Mouse (Mus musculus): ENCODE measurements around the gene Cdh23. TPM values are rescaled to one million over a fixed set of nuclear protein-coding genes. Genes with fewer than 3 reads are reported as not detected.

The Cdh23 gene
- polyA plus RNA-seq, 1 experiment from 2014 or later, result 0.25 TPM

DNA sequence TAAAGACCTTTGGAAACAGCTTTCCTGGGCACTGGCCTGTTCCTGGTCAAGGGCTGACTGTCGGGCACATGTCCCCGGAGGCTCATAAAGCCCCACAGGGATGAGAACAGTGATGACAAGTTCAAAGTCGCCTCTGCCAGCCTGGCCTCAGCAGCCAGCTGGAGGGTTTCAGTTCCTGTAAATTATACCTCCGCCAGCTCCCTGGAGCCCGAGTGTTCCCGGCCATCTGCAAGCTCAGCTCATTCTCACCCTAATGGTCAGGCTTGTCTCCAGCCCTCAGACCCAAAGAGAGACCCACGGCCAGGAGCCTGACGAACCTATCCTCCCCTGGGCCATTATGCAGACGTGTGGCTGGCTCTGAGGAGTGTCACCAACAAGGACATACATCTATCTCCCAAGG is 57.0 kb downstream of the Cdh23 start:
- Histone ChIP-seq H3K4me2 (no peak overlapping the region), H3K9me3 (replicated peaks) (no peaks in the 10 kb centered on the region), H3K4me1 (replicated peaks) (no peaks in the 10 kb centered on the region), H3K27me3 (no peaks in the 10 kb centered on the region), H3K9ac (no peak overlapping the region), H3K27ac (replicated peaks) (no peak overlapping the region), H3K36me3 (replicated peaks) (no peaks in the 10 kb centered on the region), H3K4me3 (replicated peaks) (no peak overlapping the region)
- 52% methylated on average over 9 of the region's 9 CpGs for WGBS (ENCODE audit: insufficient replicate concordance)
- ATAC-seq (ENCODE audit: insufficient read depth), result no peak

DNA sequence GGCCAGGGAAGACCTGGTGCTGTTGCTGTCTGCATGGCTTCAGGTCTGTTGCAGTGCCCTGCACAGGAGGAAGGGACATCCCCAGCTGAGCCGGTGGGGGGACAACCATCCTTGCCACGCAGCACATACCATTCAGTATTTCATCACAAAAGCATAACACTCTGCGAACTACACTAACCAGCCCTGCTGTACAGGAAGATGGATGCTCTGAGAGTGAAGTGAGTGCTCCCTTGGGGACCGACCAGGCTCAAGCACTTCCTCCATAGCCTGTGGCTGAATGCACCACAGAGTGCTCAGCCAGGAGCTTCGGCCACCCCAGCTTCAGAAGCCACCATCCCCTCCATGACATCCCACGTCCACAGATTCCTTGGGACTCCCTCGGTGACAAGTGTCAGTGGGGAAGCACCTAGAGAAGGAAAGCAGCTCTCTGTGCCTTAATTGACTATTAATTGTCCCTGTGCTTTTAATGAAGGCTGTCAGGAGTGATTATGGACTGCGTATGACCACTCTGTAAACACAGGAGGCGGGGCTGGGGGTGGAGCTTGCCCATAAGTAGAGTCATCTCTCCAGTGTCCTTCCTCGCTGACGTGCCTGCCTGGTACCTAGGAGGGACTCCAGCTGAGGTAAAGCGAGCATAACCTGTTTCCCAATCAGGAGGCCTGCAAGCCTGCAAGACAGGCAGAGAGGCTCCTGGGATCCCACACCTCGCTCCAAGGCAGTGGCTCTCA is 60.6 kb downstream of the Cdh23 start:
- no peaks in the 10 kb centered on the region for H3K27me3 ChIP-seq
- H3K9ac ChIP-seq, result no peak overlapping the region
- 24% methylated on average over 13 of the region's 13 CpGs for WGBS (ENCODE audit: insufficient replicate concordance)
- H3K4me2 ChIP-seq, result no peak overlapping the region
- no peaks in the 10 kb centered on the region for H3K4me1 ChIP-seq (replicated peaks)
- H3K4me3 ChIP-seq (replicated peaks), result no peak overlapping the region
- no peak overlapping the region for H3K27ac ChIP-seq (replicated peaks)
- H3K9me3 ChIP-seq (replicated peaks), result no peaks in the 10 kb centered on the region
- H3K36me3 ChIP-seq (replicated peaks), result no peaks in the 10 kb centered on the region
- ATAC-seq (ENCODE audit: insufficient read depth), result no peak

DNA sequence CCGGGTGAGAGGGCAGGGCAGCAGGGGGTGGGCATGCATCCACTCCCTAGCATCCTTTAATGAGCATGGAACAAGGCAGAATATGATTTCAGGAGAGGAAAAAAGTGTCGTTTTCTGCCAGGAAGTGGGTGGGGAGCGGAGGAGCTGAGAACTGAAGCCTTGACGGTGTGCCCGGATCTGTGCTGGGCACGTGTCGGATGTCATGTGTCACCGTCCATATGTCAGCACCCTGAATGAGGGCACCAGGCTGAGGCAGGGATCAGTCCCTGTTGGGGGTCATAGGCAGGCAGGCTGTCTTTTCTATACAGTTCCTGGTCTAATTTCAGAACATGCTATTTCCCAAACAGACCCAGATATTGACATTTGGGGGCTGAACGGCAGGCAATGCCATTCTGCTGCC is 61.9 kb downstream of the Cdh23 start:
- no peaks in the 10 kb centered on the region for H3K9me3 ChIP-seq (replicated peaks)
- 61% methylated on average over 9 of the region's 9 CpGs for WGBS (ENCODE audit: insufficient replicate concordance)

DNA sequence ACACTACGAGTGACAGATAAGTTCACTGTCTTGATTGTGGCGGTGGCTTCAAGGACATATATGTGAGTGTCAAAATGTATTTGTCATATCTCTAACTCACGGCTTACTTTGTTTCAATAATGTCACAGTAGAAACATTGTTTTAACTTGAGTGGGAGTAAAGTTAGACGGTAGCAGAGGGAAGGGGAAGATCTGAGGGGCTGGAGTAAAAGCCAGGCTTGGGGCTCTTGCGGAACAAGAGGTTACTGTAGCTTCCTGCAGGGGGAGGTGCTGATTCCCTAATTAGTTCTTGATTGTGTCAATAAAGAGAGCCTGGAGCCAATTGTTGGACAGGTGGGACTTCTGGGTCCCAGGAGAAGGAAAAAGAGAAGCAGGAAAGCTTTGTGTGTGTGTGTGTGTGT is 70.2 kb downstream of the Cdh23 start:
- Histone ChIP-seq H3K4me1 (replicated peaks) (no peaks in the 10 kb centered on the region), H3K27me3 (no peaks in the 10 kb centered on the region), H3K9me3 (replicated peaks) (no peaks in the 10 kb centered on the region), H3K27ac (replicated peaks) (no peak overlapping the region), H3K4me2 (no peak overlapping the region), H3K36me3 (replicated peaks) (no peaks in the 10 kb centered on the region), H3K4me3 (replicated peaks) (no peak overlapping the region), H3K9ac (no peak overlapping the region)
- ATAC-seq (ENCODE audit: insufficient read depth), result no peak
- 47% methylated on average over 5 of the region's 5 CpGs for WGBS (ENCODE audit: insufficient replicate concordance)

More for the DNA sequence above, 61.9 kb downstream of the Cdh23 start:
- Histone ChIP-seq H3K36me3 (replicated peaks) (no peaks in the 10 kb centered on the region), H3K27ac (replicated peaks) (no peak overlapping the region), H3K4me3 (replicated peaks) (no peak overlapping the region), H3K27me3 (no peaks in the 10 kb centered on the region), H3K4me1 (replicated peaks) (no peaks in the 10 kb centered on the region), H3K9ac (no peak overlapping the region), H3K4me2 (no peak overlapping the region)
- ATAC-seq (ENCODE audit: insufficient read depth), result no peak

DNA sequence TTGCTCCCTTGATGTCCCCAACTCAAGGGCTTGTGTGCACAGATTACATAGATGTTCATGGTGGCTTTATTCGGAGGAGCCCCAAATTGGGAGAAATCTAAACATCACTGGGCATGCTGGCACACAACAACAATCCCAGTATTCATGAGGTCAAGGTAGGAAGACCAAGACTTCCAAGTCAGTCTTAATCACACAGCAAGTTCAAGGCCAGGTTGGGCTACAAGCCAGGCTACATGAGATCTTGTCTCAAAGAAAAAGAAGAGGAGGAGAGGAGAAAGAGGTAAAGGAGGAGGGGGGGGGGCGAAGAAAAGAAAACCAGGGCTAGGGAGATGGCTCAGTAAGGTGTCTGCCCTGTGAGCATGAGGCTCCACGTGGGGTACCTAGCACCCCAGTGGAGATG is 70.8 kb downstream of the Cdh23 start:
- Histone ChIP-seq H3K27me3 (no peaks in the 10 kb centered on the region), H3K9me3 (replicated peaks) (no peaks in the 10 kb centered on the region), H3K9ac (no peak overlapping the region), H3K36me3 (replicated peaks) (no peaks in the 10 kb centered on the region), H3K4me3 (replicated peaks) (no peak overlapping the region), H3K4me2 (no peak overlapping the region), H3K4me1 (replicated peaks) (no peaks in the 10 kb centered on the region), H3K27ac (replicated peaks) (no peak overlapping the region)
- 56% methylated on average over 3 of the region's 3 CpGs for WGBS (ENCODE audit: insufficient replicate concordance)
- ATAC-seq (ENCODE audit: insufficient read depth), result no peak

DNA sequence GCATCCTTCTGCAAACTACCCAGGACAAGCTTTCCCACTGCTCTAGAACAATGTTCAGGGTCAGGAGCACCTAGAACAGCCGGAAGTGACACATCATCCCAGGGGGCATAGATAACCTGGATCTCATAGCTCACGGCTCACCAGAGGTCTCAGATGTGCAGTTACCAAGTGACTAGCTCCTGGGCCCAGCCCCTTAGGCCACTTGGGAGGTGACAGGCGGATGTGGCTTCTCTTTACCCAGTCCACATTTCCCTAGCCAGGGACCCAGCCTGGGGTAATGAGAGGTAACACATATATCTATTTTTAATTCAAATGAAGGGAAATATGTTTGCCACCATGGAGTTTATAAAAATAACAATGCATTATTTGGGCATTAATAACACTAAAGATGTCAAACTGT is 71.3 kb downstream of the Cdh23 start:
- H3K9ac ChIP-seq, result no peak overlapping the region
- H3K9me3 ChIP-seq (replicated peaks), result no peaks in the 10 kb centered on the region
- no peaks in the 10 kb centered on the region for H3K4me1 ChIP-seq (replicated peaks)
- ATAC-seq (ENCODE audit: insufficient read depth), result no peak
- H3K27me3 ChIP-seq, result no peaks in the 10 kb centered on the region
- H3K4me3 ChIP-seq (replicated peaks), result no peak overlapping the region
- no peak overlapping the region for H3K4me2 ChIP-seq
- WGBS (ENCODE audit: insufficient replicate concordance), result 44% methylated on average over 3 of the region's 3 CpGs
- no peaks in the 10 kb centered on the region for H3K36me3 ChIP-seq (replicated peaks)
- no peak overlapping the region for H3K27ac ChIP-seq (replicated peaks)

DNA sequence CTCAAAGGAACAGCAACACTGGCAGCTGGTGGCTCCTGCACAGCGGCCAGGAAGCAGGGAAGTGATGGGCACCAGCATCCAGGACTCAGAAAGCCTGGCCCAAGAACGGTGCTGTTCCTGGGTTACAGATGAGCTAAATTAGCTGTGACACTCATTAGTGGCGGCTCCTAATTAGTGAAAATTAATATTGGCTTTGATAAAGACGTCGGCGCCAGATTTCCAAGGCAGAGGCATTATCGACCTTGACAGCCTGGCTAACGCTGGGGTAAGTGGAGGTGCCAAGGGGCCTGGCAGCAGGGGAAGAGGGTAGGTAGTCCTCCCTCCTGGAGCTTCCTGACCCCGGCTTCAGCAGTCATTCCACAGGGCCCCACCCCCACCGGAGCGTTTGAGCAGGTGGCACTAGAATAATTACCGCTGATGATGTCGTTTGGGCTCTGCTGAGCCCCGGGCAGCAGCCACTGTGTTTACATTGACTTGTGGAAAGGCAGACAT is 72.0 kb downstream of the Cdh23 start:
- Histone ChIP-seq H3K27ac (replicated peaks) (no peak overlapping the region), H3K9ac (no peak overlapping the region), H3K27me3 (no peaks in the 10 kb centered on the region), H3K4me2 (no peak overlapping the region), H3K36me3 (replicated peaks) (no peaks in the 10 kb centered on the region), H3K4me3 (replicated peaks) (no peak overlapping the region), H3K9me3 (replicated peaks) (no peaks in the 10 kb centered on the region), H3K4me1 (replicated peaks) (no peaks in the 10 kb centered on the region)
- WGBS (ENCODE audit: insufficient replicate concordance), result 60% methylated on average over 14 of the region's 14 CpGs
- no peak for ATAC-seq (ENCODE audit: insufficient read depth)

DNA sequence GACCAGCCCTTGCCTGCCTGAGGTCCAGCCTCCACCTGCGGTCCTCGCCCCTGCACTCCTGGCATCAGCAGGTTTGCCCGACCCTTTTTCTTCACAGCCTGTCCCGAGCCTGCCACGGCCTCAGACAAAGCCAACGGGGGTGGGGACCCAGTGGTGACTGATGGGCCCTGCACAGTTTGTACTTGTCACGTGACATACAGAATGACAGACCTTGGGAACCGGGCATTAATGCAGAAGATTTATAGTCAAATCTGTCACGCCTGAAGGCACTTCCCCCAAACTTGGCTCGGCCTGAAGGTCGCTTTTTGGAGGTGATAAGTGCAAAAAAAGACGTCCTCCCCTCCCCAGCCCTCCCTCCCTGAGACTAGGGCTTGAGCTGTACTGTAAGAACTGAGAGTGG is 73.5 kb downstream of the Cdh23 start:
- Histone ChIP-seq H3K4me3 (replicated peaks) (no peak overlapping the region), H3K4me2 (no peak overlapping the region), H3K27ac (replicated peaks) (no peak overlapping the region), H3K9ac (no peak overlapping the region), H3K36me3 (replicated peaks) (no peaks in the 10 kb centered on the region), H3K9me3 (replicated peaks) (no peaks in the 10 kb centered on the region), H3K27me3 (no peaks in the 10 kb centered on the region; the same call in 1 of the 2 replicates), H3K4me1 (replicated peaks) (no peaks in the 10 kb centered on the region)
- WGBS (ENCODE audit: insufficient replicate concordance), result 34% methylated on average over 12 of the region's 12 CpGs
- ATAC-seq (ENCODE audit: insufficient read depth), result no peak

DNA sequence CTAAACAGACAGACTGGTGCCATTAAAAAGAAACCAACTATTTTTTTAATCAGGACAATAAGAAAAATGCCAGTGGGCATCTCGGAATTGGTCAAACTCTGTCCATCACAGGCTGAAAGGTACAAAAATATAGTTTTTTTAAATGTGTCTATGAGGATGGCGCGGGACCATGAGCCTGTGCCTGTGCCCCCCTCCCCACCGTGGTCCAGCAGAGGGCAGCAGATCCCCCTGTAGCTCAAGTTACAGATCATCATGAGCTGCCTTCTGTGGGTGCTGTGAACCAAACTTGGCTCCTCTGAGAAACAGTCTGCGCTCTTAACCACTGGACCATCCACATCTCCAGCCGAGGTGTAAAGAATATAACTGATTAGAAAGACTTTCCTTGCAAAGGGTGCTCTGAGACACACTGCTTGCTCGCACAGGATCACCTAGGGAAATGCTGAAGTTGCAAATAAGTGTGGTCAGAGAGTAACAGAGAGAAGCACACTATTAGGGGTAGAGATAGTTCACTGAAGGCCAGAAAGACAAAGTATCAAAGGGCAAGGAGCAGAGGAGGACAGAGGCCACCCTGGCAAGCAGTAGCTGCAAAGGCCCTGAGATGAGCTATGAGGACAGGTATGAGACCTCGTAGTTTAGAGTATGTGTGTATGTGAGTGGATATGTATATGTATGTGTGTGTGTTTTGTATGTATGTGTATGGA is 74.7 kb downstream of the Cdh23 start:
- Histone ChIP-seq H3K4me3 (replicated peaks) (no peak overlapping the region), H3K27ac (replicated peaks) (no peak overlapping the region), H3K4me1 (replicated peaks) (no peaks in the 10 kb centered on the region), H3K4me2 (no peak overlapping the region), H3K9ac (no peak overlapping the region), H3K27me3 (no peaks in the 10 kb centered on the region; the same call in 1 of the 2 replicates), H3K9me3 (replicated peaks) (no peaks in the 10 kb centered on the region), H3K36me3 (replicated peaks) (no peaks in the 10 kb centered on the region)
- 57% methylated on average over 8 of the region's 8 CpGs for WGBS (ENCODE audit: insufficient replicate concordance)
- no peak for ATAC-seq (ENCODE audit: insufficient read depth)

DNA sequence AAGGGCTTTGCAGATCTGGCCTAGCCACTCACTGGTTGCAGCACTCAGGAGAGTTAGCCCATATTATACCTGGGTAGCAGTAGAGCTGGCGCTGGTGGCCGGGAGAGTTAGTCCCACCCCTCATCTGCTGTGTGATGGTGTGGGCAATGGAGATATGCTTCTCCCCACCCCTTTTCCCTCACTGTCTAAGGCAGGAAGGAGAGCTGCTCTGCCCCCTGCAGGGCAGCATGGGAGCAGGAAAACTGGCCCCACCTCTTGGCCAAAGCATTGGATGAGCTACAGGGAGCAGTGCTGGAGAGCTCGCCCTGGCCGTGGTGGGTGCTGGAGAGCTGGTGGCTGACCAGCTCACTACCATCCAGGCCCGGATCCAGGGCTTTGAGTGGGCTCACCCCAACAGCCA is 80.4 kb downstream of the Cdh23 start:
- Histone ChIP-seq H3K27ac (replicated peaks) (no peak overlapping the region), H3K4me1 (replicated peaks) (no peaks in the 10 kb centered on the region), H3K4me3 (replicated peaks) (no peak overlapping the region), H3K9ac (no peak overlapping the region), H3K4me2 (no peak overlapping the region), H3K36me3 (replicated peaks) (no peaks in the 10 kb centered on the region), H3K9me3 (replicated peaks) (no peaks in the 10 kb centered on the region), H3K27me3 (no peaks in the 10 kb centered on the region; the same call in 1 of the 2 replicates)
- 17% methylated on average over 5 of the region's 5 CpGs for WGBS (ENCODE audit: insufficient replicate concordance)
- no peak for ATAC-seq (ENCODE audit: insufficient read depth)

DNA sequence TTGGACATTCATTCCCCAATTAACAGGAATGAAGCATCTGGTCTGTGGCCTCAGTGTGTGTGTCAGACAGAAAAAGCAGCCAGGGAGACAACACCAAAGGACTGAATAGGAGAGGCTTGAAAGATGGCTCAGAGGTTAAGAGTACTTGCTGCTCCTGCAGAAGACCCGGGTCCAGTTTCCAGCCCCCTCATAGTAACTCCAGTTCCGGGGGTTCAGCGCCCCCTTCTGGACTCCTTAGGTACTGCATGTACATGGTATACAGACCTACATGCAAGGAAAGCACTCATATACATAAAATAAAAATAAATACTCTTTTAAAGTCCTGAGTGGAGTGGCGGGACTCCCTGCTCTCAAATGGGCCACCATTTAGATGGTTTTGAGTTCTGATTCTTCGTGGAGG is 83.4 kb downstream of the Cdh23 start:
- Histone ChIP-seq H3K4me2 (no peak overlapping the region), H3K36me3 (replicated peaks) (no peaks in the 10 kb centered on the region), H3K27me3 (no peaks in the 10 kb centered on the region), H3K9ac (no peak overlapping the region), H3K4me3 (replicated peaks) (no peak overlapping the region), H3K4me1 (replicated peaks) (no peaks in the 10 kb centered on the region), H3K27ac (replicated peaks) (no peak overlapping the region), H3K9me3 (replicated peaks) (no peaks in the 10 kb centered on the region)
- WGBS (ENCODE audit: insufficient replicate concordance), result 13% methylated on average over 5 of the region's 5 CpGs
- ATAC-seq (ENCODE audit: insufficient read depth), result no peak

Data from liver, embryonic 15.5 days (tissue).